8 mouse cellular contexts compared by ENCODE assay signal in genomic region chr19:5058801-5059771, GRCm38 (mm10). TPM values are rescaled to one million over a fixed set of nuclear protein-coding genes. Genes with fewer than 3 reads are reported as not detected.
DNase-seq lines count a peak whose midpoint lies in the region.

No protein-coding gene starts in this region.

- DNase-seq in heart, adult 11 months, result peak; percentile 95
- no peak for DNase-seq in heart, adult 8-10 months (ENCODE audit: low spot score)
- peak; percentile 88 for DNase-seq in ZHBTc4 (ENCODE audit: low read depth, low spot score)
- peak; percentile 48 for DNase-seq in heart, postnatal 4 days
- DNase-seq in lung, postnatal 10 days, result peak; percentile 87
- no peak for DNase-seq in urinary bladder, adult 2 months (ENCODE audit: low spot score)
- no peak for DNase-seq in left cerebral cortex, adult 18-20 months (ENCODE audit: low spot score in 2 of 2)
- no peak for DNase-seq in right cerebral cortex, postnatal 36 days (ENCODE audit: low spot score in 2 of 2)

RNA-seq across cellular contexts. Expression of gene Cd248, which starts 8.8 kb away (rescaled TPM):
- total RNA-seq in heart, adult 8-10 months (2022), result 1 to 10 TPM; 6.8 to 9.3 (median 8.7) TPM
- total RNA-seq in heart, postnatal 4 days (2021), result 10 to 100 TPM; 25.8 to 27.1 TPM
- 77.2 and 103 TPM in 2 replicates for polyA plus RNA-seq in urinary bladder, adult 2 months (2012; rRNA removed)
- total RNA-seq in left cerebral cortex, adult 18-20 months (2021), result 1 to 10 TPM; 3.5 to 4.5 TPM

RNA-seq across cellular contexts. Expression of gene Rin1, which starts 8.8 kb away (rescaled TPM):
- total RNA-seq in heart, adult 8-10 months (2022), result 1 to 10 TPM in 3 of 4 experiments, under 1 TPM in 1; 0.79 to 2.6 (median 2.0) TPM
- 1 to 10 TPM; 2.2 to 2.9 TPM for total RNA-seq in heart, postnatal 4 days (2021)
- 18.4 and 24.8 TPM in 2 replicates for polyA plus RNA-seq in urinary bladder, adult 2 months (2012; rRNA removed)
- total RNA-seq in left cerebral cortex, adult 18-20 months (2021), result 10 to 100 TPM; 75.4 to 75.5 TPM

RNA-seq across cellular contexts. Expression of gene Brms1, which starts 17.9 kb away (rescaled TPM):
- total RNA-seq in heart, adult 8-10 months (2022), result 10 to 100 TPM; 13.0 to 17.6 (median 15.6) TPM
- 10 to 100 TPM; 16.7 to 18.2 TPM for total RNA-seq in heart, postnatal 4 days (2021)
- 30.8 and 31.1 TPM in 2 replicates for polyA plus RNA-seq in urinary bladder, adult 2 months (2012; rRNA removed)
- total RNA-seq in left cerebral cortex, adult 18-20 months (2021), result 10 to 100 TPM; 22.6 to 32.0 TPM

RNA-seq across cellular contexts. Expression of gene AC124502.3, which starts 20.4 kb away (rescaled TPM):
- 1 to 10 TPM; 2.4 to 3.4 (median 2.6) TPM for total RNA-seq in heart, adult 8-10 months (2022)
- total RNA-seq in heart, postnatal 4 days (2021), result 1 to 10 TPM; 1.6 to 2.0 TPM
- polyA plus RNA-seq in urinary bladder, adult 2 months (2012; rRNA removed), result 1.9 and 2.3 TPM in 2 replicates
- total RNA-seq in left cerebral cortex, adult 18-20 months (2021), result 1 to 10 TPM; 6.5 to 7.6 TPM

RNA-seq across cellular contexts. Expression of gene B4gat1, which starts 20.5 kb away (rescaled TPM):
- 10 to 100 TPM; 45.0 to 47.2 (median 45.6) TPM for total RNA-seq in heart, adult 8-10 months (2022)
- 10 to 100 TPM; 33.0 to 36.8 TPM for total RNA-seq in heart, postnatal 4 days (2021)
- 30.4 and 33.5 TPM in 2 replicates for polyA plus RNA-seq in urinary bladder, adult 2 months (2012; rRNA removed)
- 100 to 1,000 TPM; 118 to 120 TPM for total RNA-seq in left cerebral cortex, adult 18-20 months (2021)

Comparison
In these comparisons a context has a peak if more than half of its experiments do, and no peak if none do; other contexts are left out.
1. DNase-seq: peak in heart, adult 11 months (single experiment), ZHBTc4 (single experiment), heart, postnatal 4 days (single experiment) and lung, postnatal 10 days (single experiment); none in heart, adult 8-10 months (single experiment), urinary bladder, adult 2 months (single experiment), left cerebral cortex, adult 18-20 months (0 of 2) and right cerebral cortex, postnatal 36 days (0 of 2).
2. RNA of gene Rin1, which starts 8.8 kb away (total RNA-seq): 75.4 to 75.5 TPM in left cerebral cortex, adult 18-20 months; 2.2 to 2.9 TPM in heart, postnatal 4 days and 0.79 to 2.6 TPM in heart, adult 8-10 months; every median in the first group is over 10 times any median in the second.